Mouse (Mus musculus) heart, postnatal 0 days (tissue): ENCODE measurements around the gene Igfbp7.

Experiments used
- CTCF ChIP-seq: IDR thresholded peaks from 2 replicates; pipeline ENCODE4 v1.5.1; 2016; ENCODE audit warnings: antibody characterized with exemption, control low read depth, low read depth
- EP300 ChIP-seq: IDR thresholded peaks from 2 replicates; pipeline ENCODE4 v1.6.1; 2016; ENCODE audit warnings: antibody characterized with exemption, low read depth

DNA sequence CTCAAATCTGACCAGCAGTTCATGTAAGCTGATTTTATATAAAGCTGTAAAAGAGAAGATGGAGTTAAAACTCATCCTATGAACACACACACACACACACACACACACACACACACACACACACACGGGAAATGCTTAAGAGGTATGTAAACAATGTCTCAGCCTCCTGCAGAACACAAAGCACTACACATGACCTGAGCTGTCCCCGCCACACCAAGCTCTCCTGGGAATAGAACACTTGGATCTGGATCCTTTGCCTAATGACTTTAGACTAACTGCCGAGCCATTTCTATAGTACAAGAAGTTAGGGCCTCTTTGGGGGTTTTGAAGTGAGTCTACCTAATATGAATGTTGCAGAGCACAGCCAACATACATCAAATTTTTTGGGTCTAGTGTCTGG, 45.7 kb downstream of the Igfbp7 start:
- TF ChIP-seq CTCF, result no peak
- no peak for TF ChIP-seq EP300
